Mouse (Mus musculus): ENCODE results near the gene Gm10197. TPM values are rescaled to one million over a fixed set of nuclear protein-coding genes. Genes with fewer than 3 reads are reported as not detected.

Gm10197 gene
- polyA plus RNA-seq, 1 experiment = not detected

DNA sequence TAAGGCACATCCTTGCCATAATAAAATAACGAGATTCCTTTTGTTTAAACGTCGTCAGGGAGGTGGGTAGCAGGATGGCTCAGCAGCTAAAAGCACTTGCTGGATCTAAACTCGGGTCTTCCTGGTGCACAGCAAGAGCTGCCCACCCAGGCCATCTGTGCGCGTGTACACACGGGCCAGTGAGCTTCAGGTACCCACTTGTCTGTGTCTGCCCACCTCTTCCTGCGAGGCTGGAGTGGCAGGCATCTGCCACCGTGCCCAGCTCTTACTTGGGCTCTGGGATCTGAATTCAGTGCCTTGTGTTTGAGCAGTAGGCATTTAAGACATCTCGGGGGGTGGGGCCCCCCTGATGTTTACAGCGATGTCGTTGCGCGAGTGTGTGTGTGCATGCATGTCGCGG, 16.5 kb downstream of the Gm10197 start:
- Histone ChIP-seq H3K4me1 (ENCODE audit: control insufficient read depth) (peaks cover 6% of the 10 kb centered on the region), H3K9me3 (ENCODE audit: control insufficient read depth, low read length) (no peaks in the 10 kb centered on the region), H3K36me3 (ENCODE audit: control insufficient read depth) (peaks cover 36% of the 10 kb centered on the region), H3K4me3 (replicated peaks) (no peak overlapping the region), H3K27me3 (ENCODE audit: control insufficient read depth) (no peaks in the 10 kb centered on the region)
- TF ChIP-seq TAL1 (IDR thresholded peaks at IDR 0.05; ENCODE audit: low read length) = no peak
- no peak for TF ChIP-seq GATA1 (IDR thresholded peaks at IDR 0.05; ENCODE audit: low read length)

DNA sequence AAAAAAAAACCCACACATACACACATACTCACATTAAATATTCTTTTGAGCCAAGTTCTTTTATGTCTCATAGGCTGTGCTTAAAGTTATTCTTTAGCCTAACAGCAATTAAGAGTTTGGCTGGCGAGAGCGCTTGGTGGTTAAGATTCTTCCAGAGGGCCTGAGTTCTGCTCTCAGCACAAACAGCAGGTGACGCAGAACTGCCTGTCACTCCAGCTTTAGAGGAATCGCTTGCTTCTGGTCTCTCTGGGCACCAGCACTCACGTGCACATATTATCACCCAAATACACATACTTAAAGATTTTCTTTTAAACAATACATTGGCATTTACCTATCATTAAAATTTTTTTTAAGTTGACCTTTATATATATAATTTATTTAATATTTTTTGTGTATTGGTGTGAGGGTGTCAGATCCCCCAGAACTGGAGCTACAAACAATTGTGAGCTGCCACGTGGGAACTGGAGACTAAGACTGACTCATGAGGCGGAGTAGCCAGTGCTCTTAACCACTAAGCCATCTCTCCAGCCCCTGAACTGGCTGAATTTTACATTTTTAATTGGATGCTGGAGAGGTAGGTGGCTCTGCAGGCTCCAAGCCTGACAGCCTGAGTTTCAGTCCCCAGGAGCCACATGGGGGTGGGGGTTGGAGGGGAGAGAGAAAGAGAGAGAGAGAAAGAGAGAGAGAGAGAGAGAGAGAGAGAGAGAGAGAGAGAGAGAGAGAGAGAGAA, 17.1 kb downstream of the Gm10197 start:
- peaks cover 6% of the 10 kb centered on the region; the same call in 1 of the 2 replicates for H3K4me1 ChIP-seq (ENCODE audit: control insufficient read depth)
- H3K27me3 ChIP-seq (ENCODE audit: control insufficient read depth) = no peaks in the 10 kb centered on the region
- peaks cover 41% of the 10 kb centered on the region for H3K36me3 ChIP-seq (ENCODE audit: control insufficient read depth)
- H3K4me3 ChIP-seq (replicated peaks) = no peak overlapping the region
- TF ChIP-seq GATA1 (IDR thresholded peaks at IDR 0.05; ENCODE audit: low read length) = no peak
- TF ChIP-seq TAL1 (IDR thresholded peaks at IDR 0.05; ENCODE audit: low read length) = no peak
- H3K9me3 ChIP-seq (ENCODE audit: control insufficient read depth, low read length) = no peaks in the 10 kb centered on the region

DNA sequence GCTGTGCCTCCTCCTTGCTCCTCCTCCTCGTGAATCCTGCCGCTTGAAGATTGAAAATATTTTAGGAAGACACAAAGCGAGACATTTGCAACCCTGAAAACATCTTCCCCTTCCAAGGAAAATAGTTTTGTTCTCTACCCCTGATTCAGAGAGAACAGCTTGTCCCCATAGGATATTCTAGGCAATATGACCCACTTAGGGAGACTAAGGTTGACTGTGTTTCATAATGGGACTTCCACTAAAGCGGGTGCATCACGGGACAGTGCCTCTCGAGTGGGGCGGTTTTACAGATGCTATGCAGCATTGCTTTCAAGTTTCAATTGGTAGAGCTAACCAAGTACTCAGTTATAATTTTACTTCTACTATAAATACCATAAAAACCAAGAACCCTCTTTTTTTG, 17.7 kb downstream of the Gm10197 start:
- Histone ChIP-seq H3K4me1 (ENCODE audit: control insufficient read depth) (peaks cover 6% of the 10 kb centered on the region; the same call in 1 of the 2 replicates), H3K27me3 (ENCODE audit: control insufficient read depth) (no peaks in the 10 kb centered on the region), H3K9me3 (ENCODE audit: control insufficient read depth, low read length) (peaks cover 3% of the 10 kb centered on the region; the same call in 1 of the 2 replicates), H3K4me3 (replicated peaks) (no peak overlapping the region), H3K36me3 (ENCODE audit: control insufficient read depth) (peaks cover 41% of the 10 kb centered on the region)
- TF ChIP-seq TAL1 (IDR thresholded peaks at IDR 0.05; ENCODE audit: low read length) = no peak
- TF ChIP-seq GATA1 (IDR thresholded peaks at IDR 0.05; ENCODE audit: low read length) = no peak

DNA sequence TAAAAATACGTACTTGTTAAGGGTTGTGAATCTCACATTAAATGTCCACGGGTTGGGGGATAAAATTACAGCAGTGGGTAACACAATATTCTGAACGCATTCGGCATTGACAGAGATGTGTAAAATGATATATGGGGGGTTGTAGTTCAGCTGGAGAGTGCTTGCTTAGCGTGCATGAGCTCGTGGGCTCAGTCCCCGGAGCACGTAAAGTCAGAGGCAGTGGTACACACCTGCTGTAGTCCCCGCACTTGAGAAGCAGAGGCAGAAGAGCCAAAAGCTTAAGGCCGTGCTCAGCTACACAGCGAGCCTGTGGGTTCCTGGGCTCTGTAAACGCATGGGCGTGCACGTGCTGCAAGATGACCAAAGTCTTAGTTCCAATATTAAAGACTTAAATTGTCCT, 25.8 kb downstream of the Gm10197 start:
- Histone ChIP-seq H3K4me1 (ENCODE audit: control insufficient read depth) (no peaks in the 10 kb centered on the region; the same call in 1 of the 2 replicates), H3K27me3 (ENCODE audit: control insufficient read depth) (no peaks in the 10 kb centered on the region), H3K4me3 (replicated peaks) (no peak overlapping the region), H3K36me3 (ENCODE audit: control insufficient read depth) (peaks cover 37% of the 10 kb centered on the region), H3K9me3 (ENCODE audit: control insufficient read depth, low read length) (peaks cover 13% of the 10 kb centered on the region; the same call in 1 of the 2 replicates)
- no peak for TF ChIP-seq GATA1 (IDR thresholded peaks at IDR 0.05; ENCODE audit: low read length)
- TF ChIP-seq TAL1 (IDR thresholded peaks at IDR 0.05; ENCODE audit: low read length) = no peak

DNA sequence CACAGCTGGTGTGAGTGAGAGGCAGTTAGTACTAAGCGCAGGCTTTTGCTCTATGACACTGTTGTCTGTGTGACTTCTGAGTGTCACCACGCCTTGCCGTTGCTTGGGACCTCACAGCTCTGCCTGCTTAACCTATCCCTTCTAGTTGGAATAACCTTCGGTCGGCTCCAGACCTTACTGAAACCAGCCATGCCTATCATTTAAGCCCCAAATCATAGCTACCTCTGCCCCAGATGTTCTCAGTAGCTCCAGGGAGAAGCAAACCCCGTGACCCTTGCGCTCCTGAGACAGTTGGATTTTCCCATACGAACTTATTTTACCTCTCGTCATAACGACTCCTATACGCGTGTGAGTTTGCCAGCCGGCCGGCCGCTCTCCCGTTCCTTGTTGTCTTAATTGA, 27.5 kb downstream of the Gm10197 start:
- peaks cover 9% of the 10 kb centered on the region for H3K4me1 ChIP-seq (ENCODE audit: control insufficient read depth)
- no peaks in the 10 kb centered on the region for H3K27me3 ChIP-seq (ENCODE audit: control insufficient read depth)
- TF ChIP-seq GATA1 (IDR thresholded peaks at IDR 0.05; ENCODE audit: low read length) = no peak
- TF ChIP-seq TAL1 (IDR thresholded peaks at IDR 0.05; ENCODE audit: low read length) = no peak
- H3K9me3 ChIP-seq (ENCODE audit: control insufficient read depth, low read length) = peaks cover 12% of the 10 kb centered on the region; the same call in 1 of the 2 replicates
- H3K4me3 ChIP-seq (replicated peaks) = no peak overlapping the region
- H3K36me3 ChIP-seq (ENCODE audit: control insufficient read depth) = peaks cover 28% of the 10 kb centered on the region

DNA sequence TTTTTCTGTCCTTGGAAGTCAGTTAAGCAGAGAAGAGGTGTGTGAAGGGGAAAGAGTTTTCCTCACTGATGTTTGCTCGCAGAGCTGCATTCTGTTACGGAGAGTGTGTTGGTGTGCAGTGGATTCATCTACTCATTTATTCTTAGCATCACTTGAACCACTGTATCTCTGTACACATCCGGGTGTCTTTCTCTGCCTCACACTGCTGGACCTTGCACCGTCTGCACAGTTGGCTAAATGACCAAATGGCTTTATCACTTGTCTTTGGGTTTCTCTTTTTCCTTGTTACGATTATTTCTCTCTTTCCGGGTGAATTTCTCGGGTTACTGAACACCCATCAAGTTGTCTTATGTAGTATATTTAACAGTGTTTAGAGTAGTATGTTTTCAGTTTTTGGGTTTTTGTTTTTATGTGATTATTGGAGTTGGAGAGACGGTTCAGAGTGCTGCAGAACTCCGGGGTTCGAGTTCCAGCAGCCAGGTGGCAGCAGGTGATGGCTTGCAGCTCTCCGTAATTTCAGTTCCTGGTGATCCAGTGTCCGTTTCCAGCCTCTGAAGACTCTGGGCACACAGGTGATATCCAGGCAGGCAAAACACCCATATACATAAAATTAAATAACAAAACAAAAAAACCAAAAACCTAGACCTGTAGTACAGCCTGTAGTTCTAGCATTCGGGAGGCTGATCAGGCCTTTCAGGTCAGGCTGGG, 28.2 kb downstream of the Gm10197 start:
- H3K36me3 ChIP-seq (ENCODE audit: control insufficient read depth) = peaks cover 30% of the 10 kb centered on the region
- peaks cover 11% of the 10 kb centered on the region for H3K4me1 ChIP-seq (ENCODE audit: control insufficient read depth)
- no peak overlapping the region for H3K4me3 ChIP-seq (replicated peaks)
- peaks cover 4% of the 10 kb centered on the region; the same call in 1 of the 2 replicates for H3K9me3 ChIP-seq (ENCODE audit: control insufficient read depth, low read length)
- TF ChIP-seq GATA1 (IDR thresholded peaks at IDR 0.05; ENCODE audit: low read length) (no peak), TAL1 (IDR thresholded peaks at IDR 0.05; ENCODE audit: low read length) (no peak)
- H3K27me3 ChIP-seq (ENCODE audit: control insufficient read depth) = no peaks in the 10 kb centered on the region

DNA sequence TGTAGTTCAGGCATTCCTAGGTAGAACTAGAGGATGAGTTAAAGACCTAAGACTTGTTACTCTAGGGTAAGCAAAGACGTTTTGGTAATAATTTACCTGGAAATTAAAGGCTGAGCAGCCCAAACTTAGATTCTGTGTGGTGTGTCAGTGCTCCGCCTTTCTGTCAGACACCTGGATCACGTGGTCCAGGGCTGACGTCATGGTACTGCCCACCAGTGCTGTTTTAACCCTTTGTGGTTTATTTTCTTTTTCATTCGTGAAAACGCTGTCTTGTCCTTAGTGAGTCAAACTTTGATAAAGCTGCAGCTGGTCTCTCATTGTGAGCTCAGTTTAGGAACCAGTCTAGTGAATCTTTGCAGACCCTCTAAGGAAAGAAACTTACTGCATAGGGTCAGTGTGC, 31.1 kb downstream of the Gm10197 start:
- H3K9me3 ChIP-seq (ENCODE audit: control insufficient read depth, low read length) = no peaks in the 10 kb centered on the region; the same call in 1 of the 2 replicates
- peaks cover 42% of the 10 kb centered on the region for H3K36me3 ChIP-seq (ENCODE audit: control insufficient read depth)
- H3K27me3 ChIP-seq (ENCODE audit: control insufficient read depth) = no peaks in the 10 kb centered on the region
- H3K4me1 ChIP-seq (ENCODE audit: control insufficient read depth) = peaks cover 17% of the 10 kb centered on the region
- no peak for TF ChIP-seq TAL1 (IDR thresholded peaks at IDR 0.05; ENCODE audit: low read length)
- no peak for TF ChIP-seq GATA1 (IDR thresholded peaks at IDR 0.05; ENCODE audit: low read length)
- H3K4me3 ChIP-seq (replicated peaks) = no peak overlapping the region

DNA sequence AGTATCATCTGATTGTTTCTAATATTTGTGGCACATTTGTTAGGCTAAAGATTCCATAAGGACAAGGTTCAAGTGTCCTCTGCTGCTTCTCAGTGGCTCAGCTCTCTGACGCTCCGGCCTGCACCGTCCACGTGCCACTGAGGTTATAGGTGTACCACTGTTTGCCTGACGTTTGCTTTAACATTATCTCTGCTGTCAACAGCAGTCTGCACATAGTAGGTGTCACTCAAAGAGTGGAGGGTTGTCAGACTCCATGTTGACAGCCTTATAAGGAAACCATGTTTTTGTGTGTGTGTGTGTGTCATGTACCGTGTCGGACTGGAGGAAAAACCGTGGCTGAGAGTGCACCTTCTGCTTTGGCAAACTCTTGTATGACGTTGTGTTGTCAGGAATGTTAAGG, 36.3 kb downstream of the Gm10197 start:
- TF ChIP-seq TAL1 (IDR thresholded peaks at IDR 0.05; ENCODE audit: low read length) = no peak
- TF ChIP-seq GATA1 (IDR thresholded peaks at IDR 0.05; ENCODE audit: low read length) = no peak
- H3K27me3 ChIP-seq (ENCODE audit: control insufficient read depth) = no peaks in the 10 kb centered on the region
- H3K9me3 ChIP-seq (ENCODE audit: control insufficient read depth, low read length) = no peaks in the 10 kb centered on the region; the same call in 1 of the 2 replicates
- H3K36me3 ChIP-seq (ENCODE audit: control insufficient read depth) = peaks cover 73% of the 10 kb centered on the region
- peaks cover 51% of the 10 kb centered on the region for H3K4me1 ChIP-seq (ENCODE audit: control insufficient read depth)
- H3K4me3 ChIP-seq (replicated peaks) = no peak overlapping the region

DNA sequence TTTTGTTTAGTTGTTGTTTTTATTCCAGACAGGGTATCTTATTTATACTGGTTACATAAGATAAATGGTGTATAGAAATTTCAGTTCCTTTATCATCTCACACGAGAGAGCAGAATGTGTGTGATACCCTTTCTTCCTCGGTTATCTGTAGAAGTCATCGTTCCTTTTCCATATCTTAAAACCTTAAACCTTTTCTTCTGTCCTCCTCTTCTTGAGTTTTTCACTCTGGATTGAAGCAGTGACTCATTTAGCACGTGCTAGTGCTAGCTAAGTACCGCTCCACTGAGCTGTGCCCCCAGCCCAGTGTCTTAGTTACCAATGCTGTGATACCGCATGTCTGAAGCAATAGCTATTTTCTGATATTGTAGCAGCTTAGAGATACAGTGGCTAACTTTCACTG, 37.8 kb downstream of the Gm10197 start:
- no peaks in the 10 kb centered on the region; the same call in 1 of the 2 replicates for H3K9me3 ChIP-seq (ENCODE audit: control insufficient read depth, low read length)
- no peak for TF ChIP-seq TAL1 (IDR thresholded peaks at IDR 0.05; ENCODE audit: low read length)
- TF ChIP-seq GATA1 (IDR thresholded peaks at IDR 0.05; ENCODE audit: low read length) = no peak
- peaks cover 70% of the 10 kb centered on the region for H3K36me3 ChIP-seq (ENCODE audit: control insufficient read depth)
- H3K27me3 ChIP-seq (ENCODE audit: control insufficient read depth) = no peaks in the 10 kb centered on the region
- peaks cover 56% of the 10 kb centered on the region for H3K4me1 ChIP-seq (ENCODE audit: control insufficient read depth)
- H3K4me3 ChIP-seq (replicated peaks) = no peak overlapping the region

All from erythroblast, embryonic 14.5 days (primary cell).